Mouse (Mus musculus) olfactory bulb, adult 2 months (tissue): ENCODE measurements around the gene Bcor.

Source experiments
- CTCF ChIP-seq: fragments of 200-500 bp; IDR thresholded peaks from 2 replicates; pipeline ENCODE4 v1.5.1; 2012; ENCODE audit warnings: low read depth, mild to moderate bottlenecking, low read length, moderate library complexity; ENCODE audit not compliant: insufficient read depth
- POLR2A ChIP-seq: fragments of 200-500 bp; IDR thresholded peaks from 2 replicates; pipeline ENCODE4 v1.6.1; 2012; ENCODE audit warnings: mild to moderate bottlenecking, low read depth, low read length, moderate library complexity; ENCODE audit not compliant: insufficient read depth

- TF ChIP-seq CTCF: no peak
- no peak for TF ChIP-seq POLR2A
Observed at GRCm38 (mm10) chrX:12129230-12129629, 30.9 kb downstream of the Bcor start.
